Mouse (Mus musculus) liver, embryonic 11.5 days (tissue): ENCODE measurements around the gene Adamts2. TPM values are rescaled to one million over a fixed set of nuclear protein-coding genes. Genes with fewer than 3 reads are reported as not detected.
A peak's percentile ranks its signal among the peaks of the same experiment; 100 is the strongest.

Source experiments
- ATAC-seq: fragments of 200-750 bp; cut with Nextera tagmentation; replicated peaks from 2 replicates; pipeline ENCODE4 v1.8.0; 2017; ENCODE audit warnings: moderate number of reproducible peaks, mild to moderate bottlenecking, moderate TSS enrichment, moderate library complexity; ENCODE audit not compliant: low FRiP score
- DNase-seq: peaks from one replicate; pipeline ENCODE4 v3.0.0-alpha.2; 2017; ENCODE audit warnings: low spot score
- H3K27ac ChIP-seq: fragments of 300-500 bp; sonication (generic); 2 replicates; pipeline ENCODE4 v1.5.1; 2014; ENCODE audit warnings: mild to moderate bottlenecking, low read depth, low read length, control low read depth
- H3K27me3 ChIP-seq: fragments of 300-500 bp; sonication (generic); replicated peaks from 2 replicates; pipeline ENCODE4 v1.6.1; 2014; ENCODE audit warnings: low read length, mixed read lengths; ENCODE audit not compliant: control insufficient read depth, insufficient read depth
- H3K36me3 ChIP-seq: fragments of 300-500 bp; sonication (generic); 2 replicates; pipeline ENCODE4 v1.6.1; 2014; ENCODE audit warnings: mild to moderate bottlenecking, low read length, moderate library complexity, mixed read lengths; ENCODE audit not compliant: control insufficient read depth, insufficient read depth
- H3K4me1 ChIP-seq: fragments of 300-500 bp; sonication (generic); replicated peaks from 2 replicates; pipeline ENCODE4 v1.6.1; 2014; ENCODE audit warnings: low read length, mixed read lengths; ENCODE audit not compliant: control insufficient read depth, insufficient read depth
- H3K4me2 ChIP-seq: fragments of 300-500 bp; sonication (generic); 2 replicates; pipeline ENCODE4 v1.6.1; 2014; ENCODE audit warnings: mild to moderate bottlenecking, control low read depth, moderate library complexity
- H3K4me3 ChIP-seq: fragments of 300-500 bp; sonication (generic); 2 replicates; pipeline ENCODE4 v1.5.1; 2014; ENCODE audit warnings: low read depth, low read length, control low read depth
- H3K9ac ChIP-seq: fragments of 300-500 bp; sonication (generic); 2 replicates; pipeline ENCODE4 v1.6.1; 2014; ENCODE audit warnings: low read depth, low read length, control low read depth
- H3K9me3 ChIP-seq: fragments of 300-500 bp; sonication (generic); 2 replicates; pipeline ENCODE4 v1.6.1; 2016; ENCODE audit warnings: low read length, inconsistent platforms, mixed read lengths; ENCODE audit not compliant: control insufficient read depth
- WGBS: fragments of 180-500 bp; shearing (Covaris S2); extraction: QIAGEN DNeasy Blood & Tissue Kit; methylation state at CpG from one replicate; pipeline ENCODE4 v1.1.7; 2014; 5-methylcytosine and 5-hydroxymethylcytosine counted together
- polyA plus RNA-seq: library from polyadenylated mRNA; unstranded; fragments of >200 nt; fragmentation: Nextera tagmentation; extraction: Ambion mirVana; gene quantifications from 2 replicates; pipeline ENCODE4 v1.2.1, GENCODE M21; 2014

Gene Adamts2
- polyA plus RNA-seq, 1 experiment from 2014 or later: 4.2 TPM

GRCm38 (mm10) chr11:50591053-50591452 lies 10.8 kb upstream of the Adamts2 start:
- Histone ChIP-seq H3K4me2 (no peak overlapping the region), H3K27ac (no peak overlapping the region), H3K9me3 (no peaks in the 10 kb centered on the region), H3K36me3 (no peaks in the 10 kb centered on the region), H3K9ac (no peak overlapping the region), H3K4me3 (no peak overlapping the region), H3K4me1 (no peaks in the 10 kb centered on the region), H3K27me3 (no peaks in the 10 kb centered on the region)
- DNase-seq (no peak), ATAC-seq (no peak)
- WGBS: 87% methylated on average over 13 of the region's 13 CpGs

- no peak for DNase-seq
- Histone ChIP-seq H3K4me3 (no peak overlapping the region), H3K4me2 (no peak overlapping the region), H3K27ac (no peak overlapping the region), H3K27me3 (no peaks in the 10 kb centered on the region), H3K36me3 (no peaks in the 10 kb centered on the region), H3K4me1 (no peaks in the 10 kb centered on the region), H3K9ac (no peak overlapping the region), H3K9me3 (no peaks in the 10 kb centered on the region)
- WGBS: 75% methylated on average over 16 of the region's 16 CpGs
- ATAC-seq: no peak
These were observed 8.9 kb upstream of the Adamts2 start for GRCm38 (mm10) chr11:50592892-50593553.

GRCm38 (mm10) chr11:50596571-50596970 lies 5.3 kb upstream of the Adamts2 start:
- Histone ChIP-seq H3K4me1 (no peaks in the 10 kb centered on the region), H3K27ac (no peak overlapping the region), H3K36me3 (no peaks in the 10 kb centered on the region), H3K9ac (no peak overlapping the region), H3K4me2 (no peak overlapping the region), H3K27me3 (peaks cover 25% of the 10 kb centered on the region), H3K4me3 (no peak overlapping the region), H3K9me3 (no peaks in the 10 kb centered on the region)
- WGBS: 73% methylated on average over 2 of the region's 2 CpGs
- no peak for DNase-seq
- ATAC-seq: no peak

GRCm38 (mm10) chr11:50599156-50599555 lies 2.7 kb upstream of the Adamts2 start:
- H3K36me3 ChIP-seq: no peaks in the 10 kb centered on the region
- 58% methylated on average over 2 of the region's 2 CpGs for WGBS
- no peak for ATAC-seq
- no peaks in the 10 kb centered on the region for H3K9me3 ChIP-seq
- H3K4me2 ChIP-seq: no peak overlapping the region
- no peak overlapping the region for H3K27ac ChIP-seq
- DNase-seq: no peak
- no peak overlapping the region for H3K4me3 ChIP-seq
- H3K9ac ChIP-seq: no peak overlapping the region
- no peaks in the 10 kb centered on the region for H3K4me1 ChIP-seq
- H3K27me3 ChIP-seq: peaks cover 51% of the 10 kb centered on the region

- H3K9me3 ChIP-seq: no peaks in the 10 kb centered on the region
- peak; percentile 41 for DNase-seq
- 2% methylated on average over 59 of the region's 59 CpGs for WGBS
- H3K4me1 ChIP-seq: no peaks in the 10 kb centered on the region
- H3K4me2 ChIP-seq: peak overlapping the region; percentile 72
- peaks cover 68% of the 10 kb centered on the region for H3K27me3 ChIP-seq
- no peak overlapping the region for H3K9ac ChIP-seq
- H3K27ac ChIP-seq: no peak overlapping the region
- peak overlapping the region; percentile 51 for H3K4me3 ChIP-seq
- H3K36me3 ChIP-seq: no peaks in the 10 kb centered on the region
- ATAC-seq: no peak
These were observed 635 bp downstream of the Adamts2 start for GRCm38 (mm10) chr11:50602356-50603081.

- peak; percentile 47 for DNase-seq
- WGBS: 2% methylated on average over 52 of the region's 52 CpGs
- Histone ChIP-seq H3K4me2 (peak overlapping the region; percentile 72), H3K27ac (no peak overlapping the region), H3K27me3 (peaks cover 68% of the 10 kb centered on the region), H3K4me1 (no peaks in the 10 kb centered on the region), H3K36me3 (no peaks in the 10 kb centered on the region), H3K9ac (no peak overlapping the region), H3K9me3 (no peaks in the 10 kb centered on the region), H3K4me3 (peak overlapping the region; percentile 51)
- no peak; the same call in 1 of the 2 replicates for ATAC-seq
These were observed 1.4 kb downstream of the Adamts2 start for GRCm38 (mm10) chr11:50603082-50603910.

GRCm38 (mm10) chr11:50604371-50604770 lies 2.5 kb downstream of the Adamts2 start:
- no peaks in the 10 kb centered on the region for H3K4me1 ChIP-seq
- no peaks in the 10 kb centered on the region for H3K9me3 ChIP-seq
- no peak overlapping the region for H3K9ac ChIP-seq
- no peaks in the 10 kb centered on the region for H3K36me3 ChIP-seq
- no peak for ATAC-seq
- WGBS: 67% methylated on average over 16 of the region's 16 CpGs
- peaks cover 62% of the 10 kb centered on the region for H3K27me3 ChIP-seq
- H3K4me2 ChIP-seq: no peak overlapping the region
- no peak for DNase-seq
- H3K4me3 ChIP-seq: no peak overlapping the region
- no peak overlapping the region for H3K27ac ChIP-seq

GRCm38 (mm10) chr11:50611181-50611580 lies 9.3 kb downstream of the Adamts2 start:
- no peak overlapping the region for H3K9ac ChIP-seq
- DNase-seq: no peak
- no peaks in the 10 kb centered on the region for H3K9me3 ChIP-seq
- H3K4me1 ChIP-seq: no peaks in the 10 kb centered on the region
- H3K27ac ChIP-seq: no peak overlapping the region
- no peak overlapping the region for H3K4me2 ChIP-seq
- ATAC-seq: no peak
- no peaks in the 10 kb centered on the region for H3K36me3 ChIP-seq
- 0 out of 2 replicates have a peak, but pooled peaks cover 4% of the 10 kb centered on the region for H3K27me3 ChIP-seq
- no peak overlapping the region for H3K4me3 ChIP-seq
- 65% methylated on average over 5 of the region's 5 CpGs for WGBS
